Mouse (Mus musculus): ENCODE results near the gene Schip1. TPM values are rescaled to one million over a fixed set of nuclear protein-coding genes. Genes with fewer than 3 reads are reported as not detected.

The Schip1 gene
- total RNA-seq, 2 experiments from 2014 or later: 2.0 to 3.4 TPM

DNA sequence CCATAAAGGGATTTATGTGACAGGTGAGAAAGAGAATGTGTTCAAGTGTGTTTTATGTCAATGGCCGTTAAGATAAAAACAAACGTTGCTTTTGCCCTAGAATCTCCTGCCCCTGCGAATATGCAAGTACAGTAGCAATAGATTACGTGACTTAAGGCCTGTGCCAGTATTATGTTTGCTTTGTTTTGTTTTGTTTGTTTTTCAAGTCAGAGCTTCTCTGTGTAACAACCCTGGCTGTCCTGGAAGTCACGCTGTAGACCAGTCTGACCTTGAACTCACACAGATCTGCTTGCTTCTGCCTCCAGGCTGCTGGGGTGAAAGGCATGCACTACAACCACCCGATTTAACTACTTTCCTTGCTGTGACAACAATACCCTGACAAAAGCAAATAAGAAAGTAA, 197.7 kb downstream of the Schip1 start:
- ATAC-seq (replicated peaks; ENCODE audit: low FRiP score, poor library complexity, severe bottlenecking): no peak

DNA sequence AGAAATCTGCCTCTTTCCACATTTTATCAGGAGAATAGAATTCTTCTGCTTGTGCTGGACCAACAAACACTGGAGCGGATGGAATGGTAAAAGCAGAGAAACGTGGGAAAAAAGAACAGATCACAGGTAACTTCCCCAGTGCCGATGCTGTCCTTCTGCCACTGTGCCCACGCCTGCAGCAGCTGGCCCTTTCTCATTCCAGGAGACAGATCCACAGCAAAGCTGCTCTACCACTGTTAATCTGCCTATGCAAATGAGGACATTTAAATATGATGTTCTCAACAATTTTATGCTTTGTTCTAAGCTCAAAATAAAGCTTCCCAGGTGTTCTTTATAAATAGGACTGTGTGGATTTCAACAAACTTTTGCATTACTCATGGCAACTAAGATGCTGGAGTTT, 203.3 kb downstream of the Schip1 start:
- ATAC-seq (replicated peaks; ENCODE audit: low FRiP score, poor library complexity, severe bottlenecking): no peak

- ATAC-seq (replicated peaks; ENCODE audit: low FRiP score, poor library complexity, severe bottlenecking): no peak
These were observed 204.6 kb downstream of the Schip1 start for GRCm38 (mm10) chr3:68269251-68269650.

- no peak for ATAC-seq (replicated peaks; ENCODE audit: low FRiP score, poor library complexity, severe bottlenecking)
These were observed 205.6 kb downstream of the Schip1 start for GRCm38 (mm10) chr3:68270246-68270645.

GRCm38 (mm10) chr3:68271457-68271856, 206.9 kb downstream of the Schip1 start:
- no peak for ATAC-seq (replicated peaks; ENCODE audit: low FRiP score, poor library complexity, severe bottlenecking)

GRCm38 (mm10) chr3:68271881-68272280, 207.3 kb downstream of the Schip1 start:
- no peak for ATAC-seq (replicated peaks; ENCODE audit: low FRiP score, poor library complexity, severe bottlenecking)

GRCm38 (mm10) chr3:68282844-68283594, 218.4 kb downstream of the Schip1 start:
- ATAC-seq (replicated peaks; ENCODE audit: low FRiP score, poor library complexity, severe bottlenecking): no peak

GRCm38 (mm10) chr3:68283595-68283991, 219.0 kb downstream of the Schip1 start:
- ATAC-seq (replicated peaks; ENCODE audit: low FRiP score, poor library complexity, severe bottlenecking): no peak

DNA sequence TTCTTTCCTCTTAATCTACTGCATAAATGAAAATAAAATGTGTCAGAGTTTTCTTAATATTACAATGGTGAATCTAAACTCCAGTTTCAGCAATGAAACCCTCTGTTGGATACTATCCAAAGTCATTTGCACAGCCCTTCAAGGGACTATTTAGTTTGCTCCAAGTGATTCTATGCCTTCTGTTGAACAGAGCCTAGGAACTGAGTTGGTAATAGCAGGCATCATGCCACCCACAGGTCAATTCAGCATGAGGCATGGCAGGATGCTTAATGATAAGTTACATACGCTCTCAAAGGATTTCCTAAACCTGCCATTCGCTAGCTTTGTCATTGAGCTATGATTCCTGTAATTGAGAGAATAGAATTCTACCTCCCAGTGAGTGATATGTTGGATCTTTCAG, 219.9 kb downstream of the Schip1 start:
- no peak for ATAC-seq (replicated peaks; ENCODE audit: low FRiP score, poor library complexity, severe bottlenecking)

DNA sequence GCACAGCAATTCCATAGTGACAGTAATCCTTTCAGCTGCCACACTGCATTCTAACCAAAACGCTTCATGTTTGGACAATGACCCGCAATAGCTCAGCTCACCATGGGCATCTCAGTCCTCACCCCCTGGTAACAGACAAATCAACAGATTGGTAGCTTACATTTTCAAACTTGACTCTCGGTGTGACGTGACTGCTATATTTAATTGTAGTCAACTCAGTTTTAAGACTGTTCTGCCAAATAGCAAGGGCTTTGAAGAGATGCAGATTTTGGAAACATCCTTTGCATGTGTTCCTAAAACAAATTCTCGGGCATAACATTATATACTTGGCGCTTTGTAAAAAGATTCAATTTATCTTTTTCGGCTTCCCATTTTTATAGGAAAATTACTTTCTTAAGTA, 232.2 kb downstream of the Schip1 start:
- no peak for ATAC-seq (replicated peaks; ENCODE audit: low FRiP score, poor library complexity, severe bottlenecking)

- no peak for ATAC-seq (replicated peaks; ENCODE audit: low FRiP score, poor library complexity, severe bottlenecking)
These were observed 241.0 kb downstream of the Schip1 start for GRCm38 (mm10) chr3:68305647-68306046.

GRCm38 (mm10) chr3:68306726-68307125, 242.1 kb downstream of the Schip1 start:
- ATAC-seq (replicated peaks; ENCODE audit: low FRiP score, poor library complexity, severe bottlenecking): no peak

DNA sequence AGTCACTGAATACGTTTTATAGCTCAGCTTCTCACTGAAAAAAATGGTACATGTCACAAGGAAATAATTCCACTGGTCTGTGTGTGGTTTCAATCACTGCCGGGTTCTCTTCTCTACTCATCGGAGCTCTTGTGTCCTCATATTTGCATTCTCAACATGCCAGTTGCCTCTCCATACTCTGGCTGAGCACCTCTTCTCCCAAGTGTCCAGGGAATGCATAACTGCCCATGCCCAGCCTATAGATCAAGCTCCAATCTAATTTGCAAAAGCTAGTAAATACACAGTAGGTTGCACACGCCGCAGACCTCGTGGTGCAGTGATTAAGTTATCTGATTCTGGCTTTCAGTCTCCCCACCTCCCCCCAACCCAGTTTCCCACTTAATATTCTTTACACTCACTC, 261.0 kb downstream of the Schip1 start:
- no peak for ATAC-seq (replicated peaks; ENCODE audit: low FRiP score, poor library complexity, severe bottlenecking)

DNA sequence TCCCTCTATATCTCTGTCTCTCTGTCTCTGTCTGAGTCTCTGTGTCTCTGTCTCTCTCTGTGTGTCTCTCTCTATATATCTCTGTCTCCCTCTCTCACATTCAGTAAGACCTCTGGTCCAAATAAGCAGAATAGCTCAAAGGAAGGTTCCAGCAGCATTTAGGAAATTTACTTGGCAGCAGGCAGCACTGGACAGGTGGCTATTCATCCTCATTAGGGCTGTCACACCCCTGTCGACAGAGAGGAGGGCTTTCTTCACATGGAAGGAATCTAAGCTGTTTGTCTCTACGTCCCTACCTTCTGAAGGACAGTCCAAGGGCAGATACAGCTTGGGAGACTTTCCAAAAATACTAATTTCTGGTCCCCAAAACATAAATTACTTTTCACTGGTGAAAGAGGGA, 267.9 kb downstream of the Schip1 start:
- no peak for ATAC-seq (replicated peaks; ENCODE audit: low FRiP score, poor library complexity, severe bottlenecking)

- no peak for ATAC-seq (replicated peaks; ENCODE audit: low FRiP score, poor library complexity, severe bottlenecking)
These were observed 270.9 kb downstream of the Schip1 start for GRCm38 (mm10) chr3:68335501-68335900.

GRCm38 (mm10) chr3:68350624-68351023, 286.0 kb downstream of the Schip1 start:
- no peak for ATAC-seq (replicated peaks; ENCODE audit: low FRiP score, poor library complexity, severe bottlenecking)

- no peak for ATAC-seq (replicated peaks; ENCODE audit: low FRiP score, poor library complexity, severe bottlenecking)
These were observed 286.9 kb downstream of the Schip1 start for GRCm38 (mm10) chr3:68351461-68351860.

- no peak for ATAC-seq (replicated peaks; ENCODE audit: low FRiP score, poor library complexity, severe bottlenecking)
These were observed 288.4 kb downstream of the Schip1 start for GRCm38 (mm10) chr3:68352961-68353360.

GRCm38 (mm10) chr3:68353492-68353891, 288.9 kb downstream of the Schip1 start:
- ATAC-seq (replicated peaks; ENCODE audit: low FRiP score, poor library complexity, severe bottlenecking): no peak

GRCm38 (mm10) chr3:68356516-68356915, 291.9 kb downstream of the Schip1 start:
- no peak for ATAC-seq (replicated peaks; ENCODE audit: low FRiP score, poor library complexity, severe bottlenecking)

- ATAC-seq (replicated peaks; ENCODE audit: low FRiP score, poor library complexity, severe bottlenecking): no peak
These were observed 303.4 kb downstream of the Schip1 start for GRCm38 (mm10) chr3:68368029-68368428.

GRCm38 (mm10) chr3:68372925-68373324, 308.3 kb downstream of the Schip1 start:
- no peak for ATAC-seq (replicated peaks; ENCODE audit: low FRiP score, poor library complexity, severe bottlenecking)

Data from erythroid progenitor cell, adult 5-6 weeks (primary cell).